Mouse (Mus musculus): ENCODE data around the gene Mat2a.
"Not testable (repeated sequence)": the region's sequence is repeated elsewhere in the genome, so short reads cannot be mapped to it uniquely, and the experiment has no call there.

Gene Mat2a

DNA sequence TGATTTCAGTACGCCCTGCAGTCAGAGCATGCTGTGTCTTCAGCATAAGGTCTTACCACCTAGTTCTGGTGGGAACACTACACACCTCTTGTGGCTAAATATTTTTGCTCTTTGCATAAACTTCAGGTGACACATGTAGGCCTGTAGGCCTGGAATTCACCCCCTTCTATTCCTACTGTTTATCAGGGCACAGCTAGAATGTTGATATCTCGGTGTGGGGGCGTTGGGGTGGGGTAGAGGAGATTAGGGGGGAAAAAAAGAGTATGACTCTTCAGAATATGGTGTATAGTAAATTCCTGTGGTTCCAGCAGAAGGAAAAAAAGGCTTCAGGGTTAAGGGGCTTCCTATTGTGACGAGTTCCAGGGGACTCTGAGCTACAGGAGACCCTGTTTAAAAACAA is 17.2 kb upstream of the Mat2a start:
- DNase-seq (ENCODE audit: low read depth, low spot score), result no peak

DNA sequence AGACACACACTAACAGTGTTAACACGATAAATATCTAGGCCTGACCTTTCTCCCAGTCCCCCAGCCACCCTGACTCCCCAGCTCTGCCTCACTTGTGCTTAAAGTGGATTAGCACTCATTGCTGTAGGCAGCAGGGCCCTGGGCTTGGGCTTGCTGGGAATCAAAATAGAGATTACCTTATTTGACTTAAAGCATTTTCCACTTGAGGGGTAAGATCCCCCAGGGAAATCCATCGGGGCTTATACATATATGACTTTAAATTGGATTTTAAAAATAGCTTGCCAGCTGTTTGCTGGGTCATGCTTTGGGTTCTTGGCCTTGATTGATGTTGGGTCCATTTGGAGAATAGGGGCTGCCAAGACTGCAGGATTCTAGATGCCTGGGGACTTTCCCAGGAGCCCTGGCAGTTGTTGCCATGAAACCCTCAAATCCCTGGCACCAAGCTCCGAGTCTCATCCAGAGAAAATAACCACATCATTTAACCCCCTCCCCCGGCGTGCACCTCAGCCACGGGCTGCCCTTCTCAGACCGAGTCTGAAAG is 15.5 kb upstream of the Mat2a start:
- DNase-seq (ENCODE audit: low read depth, low spot score), result no peak

DNA sequence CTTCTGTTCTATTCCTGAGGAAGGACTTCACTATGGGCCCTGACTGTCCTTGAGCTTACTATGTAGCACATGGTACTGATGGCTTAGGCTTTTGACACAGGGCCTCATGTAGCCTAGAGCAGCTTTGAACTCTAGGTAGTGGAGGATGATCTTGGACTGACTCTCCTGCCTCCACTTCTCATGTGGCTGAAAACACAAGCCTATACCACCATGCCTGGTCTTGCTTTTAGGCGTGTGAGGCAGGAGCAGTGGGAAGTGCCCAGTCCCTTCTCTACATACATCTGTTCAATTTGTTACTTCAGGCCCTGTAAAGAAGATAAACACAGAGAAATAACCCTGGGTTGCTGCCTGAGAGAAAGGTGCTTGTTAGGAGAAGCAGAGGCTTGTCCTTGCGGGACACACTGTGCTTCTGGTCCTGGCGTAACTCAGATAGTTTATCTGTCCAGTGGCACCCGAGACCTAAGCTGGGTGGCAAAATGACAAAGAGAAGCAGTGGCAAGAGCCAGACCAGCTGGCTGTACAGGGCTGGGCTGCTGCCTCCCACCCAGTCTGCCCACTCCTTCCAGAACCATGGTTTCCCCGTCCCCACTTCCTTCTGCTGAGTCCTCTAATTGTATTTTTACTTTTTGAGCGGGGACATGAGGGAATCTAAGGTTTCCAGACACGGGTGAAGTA is 14.9 kb upstream of the Mat2a start:
- DNase-seq (ENCODE audit: low read depth, low spot score), result no peak

DNA sequence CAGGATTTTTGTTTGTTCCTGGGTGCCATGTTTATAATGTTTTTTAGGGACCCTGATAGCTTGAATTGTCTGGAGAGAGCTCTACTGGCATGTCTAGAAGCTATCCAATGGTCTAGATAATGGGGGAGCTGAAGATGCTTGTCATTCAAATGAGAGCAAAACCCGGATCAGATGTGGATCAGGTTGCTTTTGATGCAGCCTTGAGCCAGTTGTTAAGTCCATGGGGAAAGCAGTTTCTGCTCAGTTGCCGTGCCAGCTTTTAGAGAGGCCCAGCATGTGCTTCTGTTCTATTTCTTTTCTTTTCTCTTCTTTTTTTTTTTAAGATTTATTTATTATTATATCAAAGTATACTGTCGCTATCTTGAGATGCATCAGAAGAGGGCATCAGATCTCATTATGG is 14.2 kb upstream of the Mat2a start:
- DNase-seq (ENCODE audit: low read depth, low spot score), result no peak

DNA sequence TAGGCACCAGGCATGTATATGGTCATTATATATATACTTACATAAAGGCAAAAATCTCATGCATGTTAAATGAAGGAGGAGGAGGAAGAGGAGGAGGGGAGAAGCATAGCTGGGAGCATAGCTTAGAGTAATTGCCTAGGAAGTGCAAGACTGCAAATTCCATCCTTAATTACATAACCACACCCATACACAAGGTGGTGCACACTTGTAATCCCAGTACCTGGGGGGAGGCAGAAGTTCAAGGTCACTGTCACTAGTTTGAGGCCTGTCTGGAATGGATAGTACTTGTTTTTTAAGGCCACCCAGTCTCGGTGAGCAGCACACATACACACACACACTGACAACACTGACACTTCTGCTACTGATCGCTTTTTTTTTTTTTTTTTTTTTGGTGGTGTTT is 13.0 kb upstream of the Mat2a start:
- no peak for DNase-seq (ENCODE audit: low read depth, low spot score)

DNA sequence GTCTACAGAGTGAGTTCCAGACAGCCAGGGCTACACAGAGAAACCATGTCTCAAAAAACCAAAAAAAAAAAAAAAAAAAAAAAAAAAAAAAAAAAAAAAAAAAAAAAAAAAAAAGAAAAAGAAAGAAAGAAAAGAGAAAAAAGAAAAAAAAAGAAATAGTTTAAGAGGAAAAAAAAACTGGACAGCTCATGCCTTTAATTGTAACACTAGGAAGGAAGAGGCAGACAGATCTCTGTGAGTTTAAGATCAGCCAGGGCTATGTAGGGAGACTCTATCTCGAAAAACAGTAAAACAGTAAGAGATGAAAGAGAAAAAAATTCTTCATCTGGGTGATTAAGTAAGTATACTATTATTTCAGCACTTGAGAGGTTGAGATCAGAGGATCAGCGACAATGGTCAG is 12.4 kb upstream of the Mat2a start:
- DNase-seq (ENCODE audit: low read depth, low spot score), result not testable (repeated sequence)

DNA sequence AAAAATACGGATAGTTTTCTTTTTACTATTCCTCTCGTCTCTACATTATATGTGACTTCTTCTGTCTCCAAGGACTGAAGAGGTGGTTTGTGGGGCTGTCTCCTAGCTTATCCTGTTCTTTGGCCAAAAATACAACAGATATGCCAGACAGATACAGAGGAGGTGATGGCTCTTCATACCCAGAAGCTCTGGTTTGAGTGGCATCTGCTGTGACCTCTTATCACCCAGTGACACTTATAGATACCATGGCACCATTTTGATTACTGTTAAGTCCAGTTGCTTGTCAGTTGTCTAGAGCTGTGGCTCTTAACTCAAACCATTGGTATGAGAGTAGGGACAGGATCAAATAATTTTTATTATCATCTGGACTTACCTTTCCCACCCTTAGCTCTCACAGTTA is 8.1 kb upstream of the Mat2a start:
- no peak for DNase-seq (ENCODE audit: low read depth, low spot score)

DNA sequence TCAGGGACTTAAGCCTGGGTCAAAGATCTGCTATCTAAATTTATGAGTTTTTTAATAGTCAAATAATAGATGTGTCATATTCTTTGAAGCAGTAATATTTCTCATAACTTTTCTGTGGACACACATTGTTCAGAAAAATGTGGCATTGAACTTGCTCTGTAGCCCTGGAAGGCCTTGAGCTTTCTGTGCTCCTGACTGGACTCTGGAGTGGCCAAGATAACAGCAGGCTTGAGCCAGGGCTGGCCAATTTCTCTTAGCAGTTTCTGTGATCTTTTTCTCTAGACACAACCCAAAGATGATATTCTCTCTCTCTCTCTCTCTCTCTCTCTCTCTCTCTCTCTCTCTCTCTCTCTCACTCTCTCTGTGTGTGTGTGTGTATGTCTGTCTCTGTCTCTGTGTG is 5.7 kb upstream of the Mat2a start:
- DNase-seq (ENCODE audit: low read depth, low spot score), result no peak

DNA sequence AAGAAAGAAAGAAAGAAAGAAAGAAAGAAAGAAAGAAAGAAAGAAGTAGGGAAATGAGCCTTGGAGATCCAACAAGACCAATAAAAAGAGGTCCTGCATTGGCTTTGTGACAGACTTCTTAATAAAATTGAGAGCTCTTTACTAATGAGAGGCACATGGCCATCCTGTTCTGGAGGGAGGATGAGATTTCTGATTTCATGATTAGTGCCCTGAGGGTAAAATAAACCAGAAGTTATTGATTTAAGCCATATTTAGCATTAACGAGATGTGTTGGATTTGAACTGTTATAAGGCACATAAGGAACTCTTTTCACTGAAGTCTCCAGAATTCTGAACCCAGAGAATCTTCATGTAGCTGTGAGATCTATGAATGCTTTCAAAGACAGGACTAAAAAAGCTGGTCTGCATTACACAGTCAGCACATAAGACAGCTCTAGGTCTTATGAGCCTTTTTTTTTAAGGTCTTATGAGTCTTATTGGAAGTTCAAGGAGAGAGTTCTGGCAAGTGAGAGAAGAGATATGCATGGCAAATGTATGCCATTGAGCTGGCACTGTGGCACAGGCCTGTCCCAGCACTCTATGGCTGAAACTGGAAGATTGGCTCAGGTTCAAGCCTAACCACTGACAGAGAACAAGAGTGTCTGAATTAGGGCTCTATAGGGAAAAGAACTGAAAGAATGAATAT is 3.7 kb upstream of the Mat2a start:
- DNase-seq (ENCODE audit: low read depth, low spot score), result no peak

DNA sequence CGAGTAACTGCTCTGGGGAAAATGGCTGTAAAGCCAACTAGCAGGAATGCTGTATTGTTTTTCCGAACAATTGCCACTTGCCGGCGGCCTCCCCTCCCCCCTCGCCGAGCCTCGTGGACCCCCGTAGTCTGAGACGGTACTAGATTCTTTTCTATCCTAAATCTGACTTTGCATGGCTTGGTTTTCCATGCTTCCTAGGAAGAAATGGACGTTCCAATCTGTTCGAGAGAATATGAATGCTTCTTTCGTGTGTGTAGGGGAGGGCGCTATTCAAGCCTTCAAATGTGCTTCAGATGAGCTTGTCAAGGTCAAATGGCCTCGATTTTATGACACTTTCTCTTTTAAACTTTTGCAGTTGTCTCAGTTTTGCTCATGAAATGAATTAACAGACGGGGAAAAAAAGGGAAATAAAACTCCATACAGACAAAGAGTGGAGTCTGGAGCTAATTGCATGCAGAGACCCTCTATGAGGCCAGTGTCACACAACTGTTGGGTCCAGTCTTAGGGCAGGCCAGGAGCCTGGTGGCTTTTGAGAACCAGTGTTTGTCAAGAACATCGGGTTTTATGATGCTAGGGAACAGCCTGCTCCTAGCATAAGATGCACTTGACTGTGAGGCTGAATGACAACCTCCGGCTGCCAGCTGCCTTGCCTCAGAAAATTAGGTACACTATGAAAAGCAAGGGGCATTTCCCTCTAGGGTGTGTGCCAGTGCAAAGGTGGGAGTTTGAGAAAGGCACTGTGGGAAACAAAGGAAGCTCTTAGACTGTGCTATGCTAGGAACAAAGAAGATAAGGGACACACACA is 1.0 kb upstream of the Mat2a start:
- peak; percentile 27 for DNase-seq (ENCODE audit: low read depth, low spot score)

DNA sequence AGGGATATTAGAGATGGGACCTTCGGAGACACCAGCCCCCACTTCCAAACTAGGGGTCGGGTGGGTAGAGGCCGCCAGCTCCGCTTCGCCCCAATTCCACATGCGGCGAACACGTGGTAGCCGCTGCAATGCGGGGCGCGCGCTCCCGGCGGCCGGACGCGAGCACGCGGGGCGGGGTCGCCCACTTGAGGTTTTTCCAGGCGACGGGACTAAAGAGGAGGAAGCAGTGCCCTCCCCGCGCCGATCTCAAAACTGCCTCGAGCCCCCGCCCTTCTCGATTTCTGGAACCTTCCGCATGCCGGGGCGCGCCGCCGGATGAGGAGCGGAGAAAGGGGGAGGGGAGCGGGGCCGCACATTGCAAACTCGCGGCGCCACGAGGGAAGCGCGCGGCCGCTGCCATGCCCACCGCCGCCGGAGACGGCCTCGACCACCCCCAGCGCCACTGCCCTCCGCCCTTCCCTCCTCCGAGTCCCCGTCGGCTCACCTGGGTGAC is 450 bp downstream of the Mat2a start:
- peak; percentile 88 for DNase-seq (ENCODE audit: low read depth, low spot score)

DNA sequence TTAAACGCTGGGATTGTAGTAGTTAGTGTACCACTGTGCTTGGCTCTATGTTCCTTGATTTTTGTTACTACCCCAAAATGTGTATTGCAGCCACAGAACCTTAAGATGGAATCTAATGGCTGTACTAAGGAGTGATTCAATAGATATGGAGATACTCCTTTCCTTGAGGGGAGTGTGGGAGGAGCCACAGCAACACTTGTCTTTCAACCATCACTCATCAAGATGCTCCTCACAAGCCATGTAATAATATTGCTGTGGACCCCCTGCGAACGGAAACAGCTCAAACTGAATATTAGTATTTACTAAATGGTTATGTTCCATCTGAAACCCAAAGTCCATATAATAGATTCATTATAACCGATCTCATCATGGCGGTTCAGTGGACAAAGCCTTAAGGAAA is 1.1 kb downstream of the Mat2a start:
- DNase-seq (ENCODE audit: low read depth, low spot score), result no peak

DNA sequence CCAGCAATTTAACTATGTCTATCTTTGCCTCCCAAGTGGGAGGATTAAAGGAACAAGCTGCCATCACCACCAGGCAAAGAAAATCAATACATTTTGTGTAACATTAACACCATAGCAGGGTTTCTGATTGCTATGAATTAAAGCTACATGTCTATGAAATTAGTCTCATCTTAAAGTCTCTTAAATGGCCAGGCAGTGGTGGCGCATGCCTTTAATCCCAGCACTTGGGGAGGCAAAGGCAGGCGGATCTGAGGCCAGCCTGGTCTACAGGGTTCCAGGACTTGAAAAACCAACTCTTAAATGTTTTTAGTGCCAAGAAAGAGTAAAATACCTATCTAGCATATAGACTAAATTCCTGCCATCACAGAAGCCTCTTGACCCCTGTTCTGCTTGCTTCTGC is 7.2 kb downstream of the Mat2a start:
- DNase-seq (ENCODE audit: low read depth, low spot score), result peak; percentile 32

DNA sequence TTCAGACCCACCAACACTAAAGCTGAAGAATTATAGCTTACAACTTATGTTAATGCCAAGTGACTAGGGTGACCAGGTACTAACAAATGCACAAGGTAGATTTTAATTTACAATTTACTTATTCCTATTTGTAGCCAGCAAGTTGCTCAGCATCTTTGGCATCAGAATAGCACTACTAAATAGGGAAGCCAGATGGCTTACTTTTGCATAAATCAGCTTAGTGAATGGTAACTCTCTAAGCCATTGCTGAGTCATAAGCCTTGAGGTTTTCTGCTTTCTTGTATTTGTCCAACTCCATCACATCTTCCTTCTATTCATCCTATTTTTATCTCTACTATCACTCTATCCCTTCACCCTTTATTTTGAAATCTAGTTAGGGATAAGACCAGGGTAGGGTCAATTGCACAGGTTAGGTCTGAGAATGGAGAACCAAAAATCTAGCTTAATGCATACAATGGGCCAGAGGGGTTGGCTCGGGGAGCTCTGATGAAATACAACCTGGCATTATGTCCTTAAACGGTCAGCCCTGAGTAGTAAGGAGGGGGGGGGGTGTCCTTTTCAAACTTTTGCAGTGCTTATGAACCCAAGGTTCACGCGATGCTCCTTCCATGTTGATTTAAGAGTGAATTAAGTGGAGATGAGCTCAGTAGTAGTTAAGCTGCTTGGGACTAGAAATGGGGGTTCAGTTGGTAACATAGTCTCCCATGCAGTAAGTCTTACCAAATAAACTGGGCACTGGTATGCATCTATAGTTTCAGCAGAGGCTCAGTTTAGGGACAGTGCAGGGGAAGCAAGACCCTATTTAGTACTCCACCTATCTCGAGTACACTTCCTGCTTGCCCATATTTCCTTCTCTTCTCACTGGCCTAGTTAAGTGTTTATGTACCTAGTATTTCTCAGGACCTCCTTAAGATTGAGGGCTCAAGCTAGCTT is 8.1 kb downstream of the Mat2a start:
- peak; percentile 78 for DNase-seq (ENCODE audit: low read depth, low spot score)

DNA sequence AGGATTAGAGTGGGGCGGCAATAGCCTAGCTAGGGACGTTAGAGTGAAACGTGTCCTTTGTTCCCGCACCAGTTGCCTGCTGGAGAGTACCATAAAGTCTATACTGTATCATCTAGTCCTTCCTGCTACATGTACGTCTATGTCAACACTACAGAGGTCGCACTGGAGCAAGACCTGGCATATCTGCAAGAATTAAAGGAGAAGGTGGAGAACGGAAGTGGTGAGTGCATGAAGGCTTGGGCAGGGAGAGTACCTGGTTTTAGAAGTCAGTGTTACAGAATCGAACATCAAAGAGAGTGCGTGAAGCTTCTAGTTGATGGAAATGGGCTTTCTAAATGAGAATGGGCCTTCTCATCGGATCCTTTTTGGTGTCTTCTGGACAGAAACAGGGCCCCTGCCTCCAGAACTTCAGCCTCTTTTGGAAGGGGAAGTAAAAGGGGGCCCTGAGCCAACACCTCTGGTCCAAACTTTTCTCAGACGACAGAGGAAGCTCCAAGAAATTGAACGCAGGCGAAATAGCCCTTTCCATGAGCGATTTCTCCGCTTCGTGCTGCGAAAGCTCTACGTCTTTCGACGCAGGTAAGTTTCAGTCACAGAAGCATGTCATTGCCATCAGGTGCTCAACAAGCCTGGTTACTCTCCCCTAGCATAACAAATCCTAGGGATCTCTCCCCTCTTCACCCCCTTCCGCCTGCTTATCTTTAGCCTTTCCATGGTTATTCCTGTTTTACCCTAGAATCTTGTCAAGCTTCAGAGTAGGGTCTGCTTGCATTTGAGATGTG is 10.1 kb downstream of the Mat2a start:
- DNase-seq (ENCODE audit: low read depth, low spot score), result no peak

DNA sequence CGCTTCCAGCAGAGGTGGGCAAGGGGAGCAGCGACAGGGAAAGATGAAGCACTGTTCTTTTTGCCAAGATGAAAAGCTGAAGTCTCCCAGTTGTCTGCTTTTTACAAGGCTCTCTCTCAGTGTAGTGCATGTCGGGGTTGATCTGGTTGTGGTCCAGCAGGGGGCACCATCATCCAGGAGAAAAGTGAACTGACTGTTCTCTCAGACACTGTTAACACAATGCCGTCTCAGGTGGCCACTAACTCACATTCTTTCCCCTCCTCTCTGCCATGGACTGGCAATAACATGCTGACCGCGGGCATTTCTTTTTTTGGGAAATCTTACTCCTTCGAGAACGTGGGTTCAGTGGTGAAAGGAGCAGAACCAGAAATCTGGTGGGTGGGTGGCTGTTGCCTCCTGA is 11.3 kb downstream of the Mat2a start:
- DNase-seq (ENCODE audit: low read depth, low spot score), result peak; percentile 40

DNA sequence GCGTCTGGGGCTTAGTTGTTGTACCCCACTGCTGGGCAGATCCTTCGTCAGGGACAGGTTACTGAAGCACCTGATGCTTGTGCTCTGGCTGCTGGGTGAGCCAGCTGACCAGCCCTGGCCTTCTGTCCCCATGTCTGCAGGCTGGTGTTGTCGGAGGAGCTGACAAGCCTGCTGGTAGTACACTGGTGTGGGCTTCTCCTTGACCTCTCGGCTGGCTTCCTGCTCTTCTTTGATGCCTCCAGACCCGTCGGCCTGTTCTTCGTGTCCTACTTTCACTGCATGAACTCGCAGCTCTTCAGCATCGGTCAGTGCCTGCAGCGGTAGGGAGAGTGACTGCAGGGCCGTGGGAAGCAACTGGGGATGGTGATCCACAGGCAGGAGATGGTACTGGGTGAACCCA is 13.7 kb downstream of the Mat2a start:
- DNase-seq (ENCODE audit: low read depth, low spot score), result no peak

DNA sequence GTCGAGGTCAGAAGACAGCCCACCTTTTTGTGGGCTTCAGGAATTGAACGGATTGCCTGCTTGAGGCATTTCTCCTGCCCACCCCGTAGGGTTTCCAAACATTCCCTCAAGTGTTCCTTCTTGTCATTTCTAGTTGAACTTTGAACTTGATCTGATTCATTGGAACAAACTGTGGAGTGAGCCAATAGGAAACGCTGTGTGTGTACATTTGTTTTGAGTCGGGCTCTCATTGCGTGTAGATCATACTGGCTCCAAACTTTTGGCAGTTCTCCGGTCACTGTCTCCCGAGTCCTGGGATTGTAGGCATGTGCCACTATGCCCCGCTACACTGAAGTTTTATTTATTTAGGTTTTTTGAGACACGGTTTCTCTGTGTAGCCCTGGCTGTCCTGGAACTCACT is 18.5 kb downstream of the Mat2a start:
- no peak for DNase-seq (ENCODE audit: low read depth, low spot score)

DNA sequence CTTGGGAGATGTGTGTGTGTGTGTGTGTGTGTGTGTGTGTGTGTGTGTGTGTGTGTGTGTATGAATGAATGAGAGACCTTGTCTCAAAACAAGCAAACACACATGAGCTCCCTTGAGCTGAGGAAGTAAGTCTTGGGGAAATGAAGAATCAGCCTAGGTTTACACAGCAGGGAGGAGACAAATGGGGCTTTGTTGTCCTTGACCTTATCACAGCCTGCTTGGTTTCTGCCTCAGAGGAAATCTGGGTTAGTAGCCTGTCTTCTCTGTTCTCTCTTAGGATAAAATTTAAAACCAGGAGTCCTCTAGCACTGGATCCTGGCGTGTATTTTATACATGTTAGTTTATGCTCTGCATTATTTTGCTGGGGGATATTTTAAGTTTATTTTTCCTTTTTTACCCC is 19.6 kb downstream of the Mat2a start:
- no peak for DNase-seq (ENCODE audit: low read depth, low spot score)

DNA sequence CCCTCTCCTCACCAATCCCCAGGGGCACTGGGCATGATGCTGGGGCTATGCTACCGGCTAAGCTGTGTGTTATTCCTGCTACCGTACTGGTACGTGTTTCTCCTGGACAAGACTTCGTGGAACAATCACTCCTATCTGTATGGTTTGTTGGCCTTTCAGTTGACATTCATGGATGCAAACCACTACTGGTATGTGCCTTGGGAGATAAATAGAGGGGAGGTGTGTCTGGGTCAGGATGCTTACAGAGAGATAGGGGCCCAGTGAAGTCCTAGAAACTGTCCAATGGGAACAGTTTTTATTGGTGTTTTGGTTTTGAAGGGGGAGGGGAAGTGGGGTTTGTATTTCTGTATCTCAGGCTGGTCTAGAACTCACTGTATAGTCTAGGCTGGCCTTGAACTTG is 21.1 kb downstream of the Mat2a start:
- DNase-seq (ENCODE audit: low read depth, low spot score), result no peak

All from telencephalon, adult 2 months (tissue).